Mouse (Mus musculus): ENCODE data around the gene Aspn.

Gene Aspn

GRCm38 (mm10) chr13:49544279-49544678 is at the start of gene Aspn:
Gene Aspn, plus strand, starts transcription at chr13:49544443.
- DNase-seq (ENCODE audit: low spot score in 2 of 2) = no peak

GRCm38 (mm10) chr13:49504510-49504909 is 39.7 kb upstream of the Aspn start, which contains the start of gene Ecm2:
Gene Ecm2, plus strand, starts transcription at chr13:49504810.
- no peak for DNase-seq (ENCODE audit: low spot score in 2 of 2)

- DNase-seq (ENCODE audit: low spot score in 2 of 2) = no peak
These were observed 38.5 kb upstream of the Aspn start for GRCm38 (mm10) chr13:49505776-49506175.

- DNase-seq (ENCODE audit: low spot score in 2 of 2) = no peak
These were observed 37.1 kb upstream of the Aspn start for GRCm38 (mm10) chr13:49507176-49507575.

GRCm38 (mm10) chr13:49518761-49519160 is 25.5 kb upstream of the Aspn start:
- DNase-seq (ENCODE audit: low spot score in 2 of 2) = no peak

- no peak for DNase-seq (ENCODE audit: low spot score in 2 of 2)
These were observed 18.0 kb upstream of the Aspn start for GRCm38 (mm10) chr13:49526235-49526634.

GRCm38 (mm10) chr13:49530636-49531035 is 13.6 kb upstream of the Aspn start:
- no peak for DNase-seq (ENCODE audit: low spot score in 2 of 2)

GRCm38 (mm10) chr13:49536946-49537345 is 7.3 kb upstream of the Aspn start:
- no peak for DNase-seq (ENCODE audit: low spot score in 2 of 2)

GRCm38 (mm10) chr13:49538693-49539092 is 5.5 kb upstream of the Aspn start:
- DNase-seq (ENCODE audit: low spot score in 2 of 2) = no peak

GRCm38 (mm10) chr13:49545646-49546045 is 1.4 kb downstream of the Aspn start:
- no peak for DNase-seq (ENCODE audit: low spot score in 2 of 2)

- no peak for DNase-seq (ENCODE audit: low spot score in 2 of 2)
These were observed 2.3 kb downstream of the Aspn start for GRCm38 (mm10) chr13:49546517-49546916.

- no peak for DNase-seq (ENCODE audit: low spot score in 2 of 2)
These were observed 3.4 kb downstream of the Aspn start for GRCm38 (mm10) chr13:49547563-49548150.

- DNase-seq (ENCODE audit: low spot score in 2 of 2) = no peak
These were observed 5.4 kb downstream of the Aspn start for GRCm38 (mm10) chr13:49549616-49550015.

GRCm38 (mm10) chr13:49554519-49554918 is 10.3 kb downstream of the Aspn start:
- no peak for DNase-seq (ENCODE audit: low spot score in 2 of 2)

- DNase-seq (ENCODE audit: low spot score in 2 of 2) = no peak
These were observed 12.0 kb downstream of the Aspn start for GRCm38 (mm10) chr13:49556203-49556602.

GRCm38 (mm10) chr13:49556924-49557323 is 12.7 kb downstream of the Aspn start:
- no peak for DNase-seq (ENCODE audit: low spot score in 2 of 2)

GRCm38 (mm10) chr13:49559185-49559584 is 14.9 kb downstream of the Aspn start:
- DNase-seq (ENCODE audit: low spot score in 2 of 2) = no peak

GRCm38 (mm10) chr13:49560886-49561285 is 16.6 kb downstream of the Aspn start:
- no peak for DNase-seq (ENCODE audit: low spot score in 2 of 2)

GRCm38 (mm10) chr13:49564347-49564746 is 20.1 kb downstream of the Aspn start:
- no peak for DNase-seq (ENCODE audit: low spot score in 2 of 2)

- DNase-seq (ENCODE audit: low spot score in 2 of 2) = no peak
These were observed 26.1 kb downstream of the Aspn start for GRCm38 (mm10) chr13:49570371-49570770.

GRCm38 (mm10) chr13:49571418-49571817 is 27.2 kb downstream of the Aspn start:
- DNase-seq (ENCODE audit: low spot score in 2 of 2) = no peak

GRCm38 (mm10) chr13:49581541-49582530 is 37.6 kb downstream of the Aspn start, which contains the start of gene Omd:
Gene Omd, plus strand, starts transcription at chr13:49582462.
- no peak for DNase-seq (ENCODE audit: low spot score in 2 of 2)

- no peak for DNase-seq (ENCODE audit: low spot score in 2 of 2)
These were observed 39.6 kb downstream of the Aspn start for GRCm38 (mm10) chr13:49583859-49584258.
